Mouse (Mus musculus) C3H10T1/2 (cell line): ENCODE measurements around the gene Zfp637. TPM values are rescaled to one million over a fixed set of nuclear protein-coding genes. Genes with fewer than 3 reads are reported as not detected.

Source experiments
- polyA plus RNA-seq, 2 experiments: library from polyadenylated mRNA; unstranded; fragments of >200 nt; fragmentation: generic; extraction: Trizol; gene quantifications; one replicate each; pipeline ENCODE4 v1.2.1; 2012; ENCODE audit warnings: missing spikeins in 2 of 2

The Zfp637 gene
- polyA plus RNA-seq: 100 to 1,000 TPM in 1 of 2 experiments, 10 to 100 TPM in 1; 71.2 to 136 TPM

GRCm38 (mm10) chr6:117840686-117841510 is at the start of gene Zfp637:
Gene Zfp637, plus strand, starts transcription at chr6:117841180.

GRCm38 (mm10) chr6:117861848-117862247 is 20.9 kb downstream of the Zfp637 start, which contains the start of gene Zfp239:
Gene Zfp239, plus strand, starts transcription at chr6:117862100.

Other genes starting within 250 kb of the Zfp637 start
- 1 to 10 TPM in 1 of 2 experiments, under 1 TPM in 1; 0.19 to 2.3 TPM for gene Zfp239, start 20.9 kb downstream of the Zfp637 start, polyA plus RNA-seq
- 100 to 1,000 TPM in 1 of 2 experiments, 10 to 100 TPM in 1; 43.2 to 148 TPM for gene Hnrnpf, start 59.1 kb downstream of the Zfp637 start, polyA plus RNA-seq
- gene Fxyd4, start 96.5 kb downstream of the Zfp637 start, polyA plus RNA-seq: 1 to 10 TPM in 1 of 2 experiments, under 1 TPM in 1; 0.09 to 1.1 TPM
- under 1 TPM; 0.04 to 0.08 TPM for gene Rasgef1a, start 170.3 kb downstream of the Zfp637 start, polyA plus RNA-seq